Mouse (Mus musculus): ENCODE data around the gene Gimap7.

The Gimap7 gene

GRCm38 (mm10) chr6:48685694-48686665, 32.4 kb upstream of the Gimap7 start:
- in situ Hi-C loops (cut with MboI, MseI) = loop anchor here in 1 of 2 experiments (10.0 kb wide), 1 partner anchor 59 kb away; the partner anchor contains the start of gene Gimap5

- in situ Hi-C loops (cut with MboI, MseI) = loop anchor here in 1 of 2 experiments (10.0 kb wide), 1 partner anchor 58 kb away; the partner anchor contains the start of gene Gimap5
Observed at GRCm38 (mm10) chr6:48687077-48687476, 31.3 kb upstream of the Gimap7 start.

GRCm38 (mm10) chr6:48689320-48689719, 29.1 kb upstream of the Gimap7 start:
- in situ Hi-C loops (cut with MboI, MseI) = loop anchor here in 1 of 2 experiments (10.0 kb wide), 1 partner anchor 55 kb away; the partner anchor contains the start of gene Gimap5

GRCm38 (mm10) chr6:48692962-48693361, 25.5 kb upstream of the Gimap7 start:
- in situ Hi-C loops (cut with MboI, MseI) = no loop called here

GRCm38 (mm10) chr6:48696830-48697554, 21.4 kb upstream of the Gimap7 start:
- in situ Hi-C loops (cut with MboI, MseI) = no loop called here

DNA sequence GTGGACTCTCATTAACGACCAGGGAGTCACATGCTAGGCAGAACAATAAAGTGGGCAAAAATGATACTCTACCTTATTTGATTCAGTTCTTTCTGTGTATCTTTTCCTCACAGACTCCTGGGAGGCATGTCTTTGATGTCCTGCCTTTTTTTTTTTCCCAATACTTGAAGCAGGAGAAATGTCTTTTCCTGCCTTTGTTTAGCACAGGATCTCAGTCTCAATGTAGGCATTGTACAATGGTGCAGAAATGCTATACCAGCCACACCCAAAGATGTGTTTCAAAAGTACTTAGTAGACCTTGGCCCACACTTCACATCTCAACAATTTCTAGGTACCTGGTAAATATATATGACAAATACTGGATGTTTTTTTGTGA, 20.9 kb upstream of the Gimap7 start:
- in situ Hi-C loops (cut with MboI, MseI) = no loop called here

- in situ Hi-C loops (cut with MboI, MseI) = no loop called here
Observed at GRCm38 (mm10) chr6:48698066-48698856, 20.2 kb upstream of the Gimap7 start.

- in situ Hi-C loops (cut with MboI, MseI) = no loop called here
Observed at GRCm38 (mm10) chr6:48698888-48699287, 19.5 kb upstream of the Gimap7 start.

GRCm38 (mm10) chr6:48700251-48701075, 18.0 kb upstream of the Gimap7 start:
- in situ Hi-C loops (cut with MboI, MseI) = loop anchor here (5.0 to 25.0 kb wide), 3 partner anchors 53 to 1046 kb away; partner anchors contain the start of gene Gimap8 (in 1 of the 2)

GRCm38 (mm10) chr6:48702146-48702545, 16.3 kb upstream of the Gimap7 start:
- in situ Hi-C loops (cut with MboI, MseI) = loop anchor here (5.0 to 25.0 kb wide), 3 partner anchors 55 to 1047 kb away; partner anchors contain the start of gene Gimap8 (in 1 of the 2)

- in situ Hi-C loops (cut with MboI, MseI) = loop anchor here (5.0 to 25.0 kb wide), 3 partner anchors 55 to 1048 kb away; partner anchors contain the start of gene Gimap8 (in 1 of the 2)
Observed at GRCm38 (mm10) chr6:48702601-48703000, 15.8 kb upstream of the Gimap7 start.

- in situ Hi-C loops (cut with MboI, MseI) = loop anchor here (5.0 to 25.0 kb wide), 3 partner anchors 57 to 1049 kb away; partner anchors contain the start of gene Gimap8 (in 1 of the 2)
Observed at GRCm38 (mm10) chr6:48704146-48704545, 14.3 kb upstream of the Gimap7 start.

DNA sequence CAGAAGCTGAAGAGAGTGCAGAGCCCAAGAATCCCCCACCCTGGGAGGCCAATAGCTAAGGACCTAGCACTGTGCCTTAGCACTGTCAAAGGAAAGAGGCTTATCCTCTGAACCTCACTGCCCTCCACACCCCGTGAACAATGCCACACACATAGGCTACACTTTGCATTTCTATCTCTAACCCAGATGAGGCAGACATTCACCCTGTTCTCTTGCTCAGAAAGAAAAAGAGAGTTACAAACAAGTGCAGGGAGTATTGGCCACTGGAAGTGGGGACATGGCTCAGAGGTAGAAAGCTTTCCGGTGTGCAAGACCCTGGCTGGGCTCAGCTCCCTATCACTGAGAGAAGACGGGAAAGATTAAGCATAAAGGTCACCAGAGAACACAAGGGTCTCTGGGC, 12.3 kb upstream of the Gimap7 start:
- in situ Hi-C loops (cut with MboI, MseI) = loop anchor here (10.0 to 25.0 kb wide), 2 partner anchors 944 to 1051 kb away; no protein-coding TSS in a partner anchor

DNA sequence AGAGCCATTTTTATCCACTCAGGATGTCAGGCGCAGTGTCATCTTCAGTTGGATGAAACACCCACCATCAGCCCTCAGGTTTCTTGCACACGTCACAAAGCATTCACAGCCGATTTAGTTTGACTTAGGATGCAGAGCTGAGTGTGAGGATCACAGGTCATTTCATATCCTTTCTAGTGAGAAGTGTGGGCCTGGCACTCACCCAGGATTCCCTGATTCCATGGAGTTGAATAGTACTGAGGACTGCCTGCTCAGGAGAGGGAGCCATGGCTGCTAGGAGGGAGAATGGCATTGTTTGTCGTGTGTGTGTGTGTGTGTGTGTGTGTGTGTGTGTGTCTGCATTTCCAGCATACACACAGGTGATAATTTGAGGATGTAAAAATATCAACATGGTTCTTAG, 1.9 kb downstream of the Gimap7 start:
- in situ Hi-C loops (cut with MboI, MseI) = loop anchor here in 1 of 2 experiments (25.0 kb wide), 1 partner anchor 958 kb away; no protein-coding TSS in a partner anchor

GRCm38 (mm10) chr6:48723468-48723867, 5.0 kb downstream of the Gimap7 start:
- in situ Hi-C loops (cut with MboI, MseI) = loop anchor here in 1 of 2 experiments (25.0 kb wide), 1 partner anchor 961 kb away; no protein-coding TSS in a partner anchor

DNA sequence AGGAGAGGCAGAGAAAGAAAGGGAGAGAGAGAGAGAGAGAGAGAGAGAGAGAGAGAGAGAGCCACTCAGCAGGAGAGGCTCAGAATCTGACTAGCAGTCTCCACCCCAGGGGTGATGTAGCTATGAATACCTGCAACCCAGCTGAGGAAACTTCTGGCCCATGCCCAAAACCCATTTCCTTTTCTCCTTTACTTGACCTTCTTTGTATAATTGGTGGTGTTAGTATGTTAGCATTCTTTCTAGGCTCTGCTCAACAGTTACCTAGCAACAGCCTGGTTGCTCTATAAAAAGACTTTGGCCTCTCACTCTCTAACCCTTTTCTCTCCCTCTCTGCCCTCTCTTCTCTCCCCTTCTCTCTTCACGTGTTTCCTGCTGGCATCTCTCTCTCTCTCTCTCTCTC, 7.1 kb downstream of the Gimap7 start:
- in situ Hi-C loops (cut with MboI, MseI) = no loop called here

DNA sequence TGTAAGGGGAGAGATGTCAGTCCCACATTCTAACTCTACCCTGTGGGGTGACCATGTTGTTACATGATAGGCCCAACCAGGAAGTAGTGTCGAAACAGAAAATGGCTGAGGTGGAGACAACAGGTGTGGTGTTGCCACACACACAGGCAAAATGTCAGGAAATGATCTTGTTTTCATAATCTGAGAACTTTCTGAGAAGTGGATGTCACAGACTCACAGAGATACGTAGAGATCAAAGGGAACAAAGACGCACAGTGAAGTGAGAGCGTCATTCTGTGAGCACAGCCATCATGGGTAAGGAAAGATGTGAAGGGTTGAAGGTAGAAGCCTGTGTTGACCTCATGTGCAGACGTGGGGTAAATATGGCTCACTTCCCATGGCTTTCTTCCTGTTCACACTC, 9.3 kb downstream of the Gimap7 start:
- in situ Hi-C loops (cut with MboI, MseI) = no loop called here

- in situ Hi-C loops (cut with MboI, MseI) = no loop called here
Observed at GRCm38 (mm10) chr6:48732864-48733304, 14.5 kb downstream of the Gimap7 start.

DNA sequence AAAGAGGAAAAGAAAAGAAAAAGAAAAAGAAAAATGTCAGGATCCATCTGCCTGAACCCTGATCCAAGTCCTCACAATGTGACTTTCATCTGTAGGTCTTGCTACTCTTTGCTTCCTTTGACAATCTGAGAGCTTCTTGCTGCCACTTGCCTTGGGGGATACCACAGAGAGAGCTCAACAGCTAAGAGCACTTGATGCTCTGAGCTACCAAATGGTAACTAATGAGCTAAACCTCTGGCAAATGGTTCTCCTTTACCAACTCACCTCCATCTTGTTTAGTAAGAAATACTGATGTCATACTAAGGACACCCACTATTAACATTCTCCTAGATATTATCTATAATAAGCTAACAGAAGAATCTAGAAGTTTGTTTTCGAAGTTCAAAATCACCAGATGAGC, 15.2 kb downstream of the Gimap7 start:
- in situ Hi-C loops (cut with MboI, MseI) = no loop called here

DNA sequence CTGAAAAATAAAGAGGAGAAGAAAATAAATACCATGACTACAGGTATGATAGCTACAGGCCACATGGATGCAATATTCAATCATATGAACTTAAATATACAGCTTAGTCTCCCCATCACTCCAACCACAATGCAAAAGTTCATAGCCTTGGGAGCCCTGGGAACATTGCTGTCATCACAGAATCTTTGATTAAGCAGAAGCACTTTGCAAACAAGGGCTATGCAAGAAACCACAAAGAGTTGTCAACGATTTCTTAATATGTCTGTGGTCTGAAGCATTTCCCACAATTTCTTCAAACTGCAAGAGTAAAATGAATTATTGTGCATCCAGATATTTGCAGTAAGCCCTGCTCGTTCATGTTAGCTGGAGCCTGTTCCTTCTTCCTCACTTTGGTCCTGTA, 18.6 kb downstream of the Gimap7 start:
- in situ Hi-C loops (cut with MboI, MseI) = loop anchor here in 1 of 2 experiments (5.0 kb wide), 1 partner anchor 90 kb away; the partner anchor contains the start of gene Gimap8
